Mouse (Mus musculus) heart, embryonic 12.5 days (tissue): ENCODE measurements around the gene Tex44. TPM values are rescaled to one million over a fixed set of nuclear protein-coding genes. Genes with fewer than 3 reads are reported as not detected.
"Not testable (repeated sequence)": the region's sequence is repeated elsewhere in the genome, so short reads cannot be mapped to it uniquely, and the experiment has no call there.

Experiments
- ATAC-seq: fragments of 200-750 bp; cut with Nextera tagmentation; 2 replicates; pipeline ENCODE4 v1.8.0; 2017; ENCODE audit warnings: moderate TSS enrichment, moderate library complexity; ENCODE audit not compliant: insufficient number of reproducible peaks, low FRiP score
- H3K27ac ChIP-seq: fragments of 300-500 bp; sonication (generic); 2 replicates; pipeline ENCODE4 v1.5.1; 2016; ENCODE audit warnings: mild to moderate bottlenecking, moderate library complexity; ENCODE audit not compliant: poor library complexity, severe bottlenecking
- H3K27me3 ChIP-seq: fragments of 300-500 bp; sonication (generic); replicated peaks from 2 replicates; pipeline ENCODE4 v1.6.1; 2016; ENCODE audit warnings: mild to moderate bottlenecking, moderate library complexity
- H3K36me3 ChIP-seq: fragments of 300-500 bp; sonication (generic); 2 replicates; pipeline ENCODE4 v1.6.1; 2016; ENCODE audit warnings: mild to moderate bottlenecking, moderate library complexity
- H3K4me1 ChIP-seq: fragments of 300-500 bp; sonication (generic); replicated peaks from 2 replicates; pipeline ENCODE4 v1.6.1; 2016; ENCODE audit warnings: mild to moderate bottlenecking
- H3K4me2 ChIP-seq: fragments of 300-500 bp; sonication (generic); 2 replicates; pipeline ENCODE4 v1.6.1; 2016; ENCODE audit warnings: mild to moderate bottlenecking, moderate library complexity
- H3K4me3 ChIP-seq: fragments of 300-500 bp; sonication (generic); 2 replicates; pipeline ENCODE4 v1.5.1; 2016; ENCODE audit warnings: mild to moderate bottlenecking
- H3K9ac ChIP-seq: fragments of 300-500 bp; sonication (generic); 2 replicates; pipeline ENCODE4 v1.6.1; 2016; ENCODE audit warnings: mild to moderate bottlenecking, moderate library complexity
- H3K9me3 ChIP-seq: fragments of 300-500 bp; sonication (generic); replicated peaks from 2 replicates; pipeline ENCODE4 v1.6.1; 2016; ENCODE audit warnings: mild to moderate bottlenecking, moderate library complexity
- WGBS: fragments of 180-500 bp; shearing (Covaris S2); methylation state at CpG from one replicate; pipeline ENCODE4 v1.1.7; 2016; 5-methylcytosine and 5-hydroxymethylcytosine counted together
- polyA plus RNA-seq: library from polyadenylated mRNA; unstranded; fragments of >200 nt; fragmentation: Nextera tagmentation; extraction: Ambion mirVana; gene quantifications from 2 replicates; pipeline ENCODE4 v1.2.1, GENCODE M21; 2016

Gene Tex44
- polyA plus RNA-seq, 1 experiment from 2014 or later, result not detected

GRCm38 (mm10) chr1:86471504-86471961 is 45.4 kb downstream of the Tex44 start:
- 67% methylated on average over 11 of the region's 11 CpGs for WGBS
- not testable (repeated sequence) for H3K27me3 ChIP-seq, ATAC-seq, H3K4me3 ChIP-seq, H3K9ac ChIP-seq, H3K9me3 ChIP-seq, H3K36me3 ChIP-seq
- peak overlapping the region; percentile 59; the same call in 1 of the 2 replicates for H3K4me2 ChIP-seq
- peak overlapping the region; percentile 99 for H3K27ac ChIP-seq
- H3K4me1 ChIP-seq, result peaks cover 23% of the 10 kb centered on the region

- Histone ChIP-seq H3K4me1 (peaks cover 23% of the 10 kb centered on the region), H3K9me3 (no peaks in the 10 kb centered on the region), H3K27ac (peak overlapping the region; percentile 99), H3K36me3 (no peaks in the 10 kb centered on the region), H3K4me2 (peak overlapping the region; percentile 59), H3K9ac (peak overlapping the region; percentile 56), H3K27me3 (no peaks in the 10 kb centered on the region), H3K4me3 (peak overlapping the region; percentile 21; the same call in 1 of the 2 replicates)
- peak; percentile 85 for ATAC-seq
- 5% methylated on average over 31 of the region's 31 CpGs for WGBS
Measured at GRCm38 (mm10) chr1:86472197-86472952, 46.2 kb downstream of the Tex44 start.

GRCm38 (mm10) chr1:86473109-86473760 is 47.1 kb downstream of the Tex44 start:
- Histone ChIP-seq H3K4me3 (no peak overlapping the region), H3K9ac (peak overlapping the region; percentile 56; the same call in 1 of the 2 replicates), H3K27me3 (no peaks in the 10 kb centered on the region), H3K4me1 (peaks cover 23% of the 10 kb centered on the region), H3K36me3 (no peaks in the 10 kb centered on the region), H3K9me3 (no peaks in the 10 kb centered on the region), H3K27ac (peak overlapping the region; percentile 99), H3K4me2 (no peak overlapping the region)
- 79% methylated on average over 18 of the region's 18 CpGs for WGBS
- ATAC-seq, result no peak

Other genes starting within 250 kb of the Tex44 start
- gene B3gnt7, start 123.5 kb upstream of the Tex44 start, polyA plus RNA-seq, result 6.3 and 7.1 TPM in 2 replicates
- gene Ncl, start 66.9 kb upstream of the Tex44 start, polyA plus RNA-seq, result 331 and 337 TPM in 2 replicates
- gene Nmur1, start 101 bp upstream of the Tex44 start, polyA plus RNA-seq, result not detected in 2 replicates
- gene Ptma, start 100.4 kb downstream of the Tex44 start, polyA plus RNA-seq, result 1,057 and 1,113 TPM in 2 replicates
- 83.5 and 89.5 TPM in 2 replicates for gene Pde6d, start 156.3 kb downstream of the Tex44 start, polyA plus RNA-seq
- gene Cops7b, start 156.6 kb downstream of the Tex44 start, polyA plus RNA-seq, result 28.6 and 32.6 TPM in 2 replicates
- 1.3 TPM in 2 replicates for gene Nppc, start 244.2 kb downstream of the Tex44 start, polyA plus RNA-seq